Mouse (Mus musculus): ENCODE results near the gene Snx27.

GRCm38 (mm10) chr3:94564356-94565010 lies 18.0 kb downstream of the Snx27 start:
- TF ChIP-seq TAL1 (IDR thresholded peaks at IDR 0.05; ENCODE audit: low read length) (no peak), GATA1 (IDR thresholded peaks at IDR 0.05; ENCODE audit: low read length) (no peak)
